Mouse (Mus musculus) liver, embryonic 14.5 days (tissue): ENCODE data around the gene Bmp5. TPM values are rescaled to one million over a fixed set of nuclear protein-coding genes. Genes with fewer than 3 reads are reported as not detected.
"Not testable (repeated sequence)": the region's sequence is repeated elsewhere in the genome, so short reads cannot be mapped to it uniquely, and the experiment has no call there.

Experiments used
- ATAC-seq: fragments of 200-750 bp; cut with Nextera tagmentation; 2 replicates; pipeline ENCODE4 v1.8.0; 2017; ENCODE audit warnings: moderate number of reproducible peaks, mild to moderate bottlenecking, moderate library complexity; ENCODE audit not compliant: insufficient read depth
- DNase-seq, 3 experiments: peaks; one replicate each; pipeline ENCODE4 v3.0.0-alpha.2; 2012 to 2013; ENCODE audit warnings: low read depth in 3 of 3, low spot score in 3 of 3
- H3K27ac ChIP-seq: fragments of 300-500 bp; sonication (generic); 2 replicates; pipeline ENCODE4 v1.5.1; 2014; ENCODE audit warnings: moderate library complexity, mild to moderate bottlenecking, control low read depth, inconsistent platforms
- H3K27me3 ChIP-seq: fragments of 300-500 bp; sonication (generic); 2 replicates; pipeline ENCODE4 v1.6.1; 2014; ENCODE audit warnings: mild to moderate bottlenecking, low read length, moderate library complexity; ENCODE audit not compliant: control insufficient read depth, insufficient read depth
- H3K36me3 ChIP-seq: fragments of 300-500 bp; sonication (generic); replicated peaks from 2 replicates; pipeline ENCODE4 v1.6.1; 2014; ENCODE audit warnings: low read depth; ENCODE audit not compliant: control insufficient read depth, insufficient read depth
- H3K4me1 ChIP-seq, 2 experiments: fragments of 200-500 bp in 1 of 2; fragments of 300-500 bp in 1 of 2; sonication (generic) in 1 of 2; replicated peaks; 2 replicates each; pipeline ENCODE4 v1.6.1; 2012 to 2014; ENCODE audit warnings: antibody characterized with exemption in 1 of 2, inconsistent platforms in 1 of 2, low read length in 1 of 2; ENCODE audit not compliant: control insufficient read depth in 2 of 2, insufficient read depth in 2 of 2
- H3K4me2 ChIP-seq: fragments of 300-500 bp; sonication (generic); 2 replicates; pipeline ENCODE4 v1.6.1; 2014; ENCODE audit warnings: low read depth, mild to moderate bottlenecking, control low read depth, moderate library complexity
- H3K4me3 ChIP-seq, 2 experiments: fragments of 200-500 bp in 1 of 2; fragments of 300-500 bp in 1 of 2; sonication (generic) in 1 of 2; 2 replicates each; pipeline ENCODE4 v1.5.1; 2012 to 2014; ENCODE audit warnings: low read depth in 2 of 2, low read length in 2 of 2, mild to moderate bottlenecking in 2 of 2, control low read depth in 1 of 2, inconsistent platforms in 1 of 2, moderate library complexity in 1 of 2; ENCODE audit not compliant: insufficient read depth in 1 of 2
- H3K9ac ChIP-seq: fragments of 300-500 bp; sonication (generic); replicated peaks from 2 replicates; pipeline ENCODE4 v1.6.1; 2014; ENCODE audit warnings: mild to moderate bottlenecking, control low read depth, moderate library complexity
- H3K9me3 ChIP-seq: fragments of 300-500 bp; sonication (generic); 2 replicates; pipeline ENCODE4 v1.6.1; 2016; ENCODE audit warnings: low read length, mixed read lengths; ENCODE audit not compliant: control insufficient read depth
- CTCF ChIP-seq: IDR thresholded peaks from 2 replicates; pipeline ENCODE4 v1.5.1; 2016; ENCODE audit warnings: antibody characterized with exemption, low read depth, control low read depth
- EP300 ChIP-seq: IDR thresholded peaks from 2 replicates; pipeline ENCODE4 v1.6.1; 2016; ENCODE audit warnings: antibody characterized with exemption, low read depth
- WGBS: fragments of 180-500 bp; shearing (Covaris S2); extraction: QIAGEN DNeasy Blood & Tissue Kit; methylation state at CpG from one replicate; pipeline ENCODE4 v1.1.7; 2014; ENCODE audit not compliant: insufficient replicate concordance; 5-methylcytosine and 5-hydroxymethylcytosine counted together
- polyA plus RNA-seq, 2 experiments: library from polyadenylated mRNA; depleted of rRNA in 1 of 2; stranded (reverse) in 1 of 2; unstranded in 1 of 2; fragments of >200 nt; fragmentation: Nextera tagmentation in 1 of 2; extraction: Ambion mirVana in 1 of 2; gene quantifications; 2 replicates each; pipeline versions ENCODE4 v1.2.1 to v1.2.3; 2012 to 2014

The Bmp5 gene
- polyA plus RNA-seq, 2 experiments, result 1.2 to 1.7 TPM

- H3K27me3 ChIP-seq, result no peaks in the 10 kb centered on the region
- WGBS, result 60% methylated on average over 6 of the region's 6 CpGs
- ATAC-seq, result no peak
- H3K9me3 ChIP-seq, result no peaks in the 10 kb centered on the region
- no peak overlapping the region for H3K4me3 ChIP-seq
- no peak overlapping the region for H3K27ac ChIP-seq
- no peaks in the 10 kb centered on the region for H3K4me1 ChIP-seq
- H3K9ac ChIP-seq, result no peak overlapping the region
- TF ChIP-seq CTCF (no peak), EP300 (no peak)
- no peak for DNase-seq
- no peaks in the 10 kb centered on the region for H3K36me3 ChIP-seq
- no peak overlapping the region for H3K4me2 ChIP-seq
These were observed 29.8 kb downstream of the Bmp5 start for GRCm38 (mm10) chr9:75804940-75805339.

DNA sequence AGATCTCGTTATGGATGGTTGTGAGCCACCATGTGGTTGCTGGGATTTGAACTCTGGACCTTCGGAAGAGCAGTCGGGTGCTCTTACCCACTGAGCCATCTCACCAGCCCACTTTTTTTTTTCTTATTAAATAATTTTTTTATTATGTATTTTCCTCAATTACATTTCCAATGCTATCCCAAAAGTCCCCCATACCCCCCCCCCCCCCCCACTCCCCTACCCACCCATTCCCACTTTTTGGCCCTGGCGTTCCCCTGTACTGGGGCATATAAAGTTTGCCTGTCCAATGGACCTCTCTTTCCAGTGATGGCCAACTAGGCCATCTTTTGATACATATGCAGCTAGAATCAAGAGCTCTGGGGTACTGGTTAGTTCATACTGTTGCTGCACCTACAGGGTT lies 33.0 kb downstream of the Bmp5 start:
- not testable (repeated sequence) for H3K4me1 ChIP-seq, H3K4me3 ChIP-seq, H3K27me3 ChIP-seq, H3K36me3 ChIP-seq, H3K4me2 ChIP-seq, DNase-seq, H3K9me3 ChIP-seq, H3K27ac ChIP-seq, H3K9ac ChIP-seq, ATAC-seq
- WGBS, result 57% methylated on average over 3 of the region's 4 CpGs

DNA sequence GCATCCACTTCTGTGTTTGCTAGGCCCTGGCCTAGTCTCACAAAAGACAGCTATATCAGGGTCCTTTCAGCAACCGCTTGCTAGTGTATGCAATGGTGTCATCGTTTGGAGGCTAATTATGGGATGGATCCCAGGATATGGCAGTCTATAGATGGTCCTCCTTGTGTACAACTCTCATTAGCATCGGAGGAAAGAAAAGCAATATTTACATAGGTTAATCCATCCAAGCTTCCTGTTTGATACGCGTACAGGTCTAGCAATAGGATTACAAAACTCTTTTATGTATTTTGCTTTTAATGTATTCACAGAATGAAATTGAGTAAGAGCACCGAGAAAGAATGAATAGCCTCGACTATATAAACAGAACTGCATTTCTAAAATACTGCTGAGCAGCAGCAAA lies 33.5 kb downstream of the Bmp5 start:
- 75% methylated on average over 7 of the region's 7 CpGs for WGBS
- Histone ChIP-seq H3K27ac (no peak overlapping the region), H3K36me3 (no peaks in the 10 kb centered on the region), H3K4me1 (no peaks in the 10 kb centered on the region), H3K9ac (no peak overlapping the region), H3K4me3 (no peak overlapping the region), H3K9me3 (no peaks in the 10 kb centered on the region), H3K4me2 (no peak overlapping the region), H3K27me3 (no peaks in the 10 kb centered on the region)
- no peak for TF ChIP-seq EP300
- no peak for TF ChIP-seq CTCF
- ATAC-seq (no peak), DNase-seq (no peak)

- ATAC-seq (no peak), DNase-seq (no peak)
- Histone ChIP-seq H3K4me1 (no peaks in the 10 kb centered on the region), H3K9ac (no peak overlapping the region), H3K4me2 (no peak overlapping the region), H3K4me3 (no peak overlapping the region), H3K36me3 (no peaks in the 10 kb centered on the region), H3K27ac (no peak overlapping the region), H3K9me3 (no peaks in the 10 kb centered on the region), H3K27me3 (no peaks in the 10 kb centered on the region)
- 71% methylated on average over 1 of the region's 1 CpGs for WGBS
- TF ChIP-seq EP300 (no peak), CTCF (no peak)
These were observed 40.0 kb downstream of the Bmp5 start for GRCm38 (mm10) chr9:75815161-75815560.

- no peaks in the 10 kb centered on the region for H3K36me3 ChIP-seq
- no peak overlapping the region for H3K4me2 ChIP-seq
- ATAC-seq, result no peak
- H3K9ac ChIP-seq, result no peak overlapping the region
- H3K9me3 ChIP-seq, result no peaks in the 10 kb centered on the region
- WGBS, result 66% methylated on average over 5 of the region's 5 CpGs
- H3K27ac ChIP-seq, result no peak overlapping the region
- H3K4me1 ChIP-seq, result no peaks in the 10 kb centered on the region
- no peaks in the 10 kb centered on the region for H3K27me3 ChIP-seq
- H3K4me3 ChIP-seq, result no peak overlapping the region
- no peak for DNase-seq
- TF ChIP-seq EP300, result no peak
- no peak for TF ChIP-seq CTCF
These were observed 43.2 kb downstream of the Bmp5 start for GRCm38 (mm10) chr9:75818400-75818799.

DNA sequence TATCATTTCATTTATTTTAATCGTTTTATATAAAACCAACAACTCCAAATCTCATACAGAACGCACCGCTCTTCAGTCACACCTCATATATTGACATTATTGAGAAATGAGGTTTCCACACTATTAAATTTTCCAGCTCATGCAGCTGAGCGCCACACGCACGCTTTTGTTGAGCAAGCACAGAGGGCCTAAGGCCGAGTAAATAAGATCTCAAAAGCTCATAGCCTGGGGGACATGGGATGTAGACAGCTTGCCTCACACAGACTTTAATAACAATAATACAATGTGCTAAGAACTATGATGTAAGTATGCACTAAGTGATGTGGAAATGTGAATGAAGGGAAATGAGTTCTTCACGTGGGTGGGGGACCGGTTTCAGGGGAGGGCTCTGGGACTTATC lies 57.3 kb downstream of the Bmp5 start:
- Histone ChIP-seq H3K4me3 (no peak overlapping the region), H3K4me1 (no peaks in the 10 kb centered on the region), H3K9me3 (no peaks in the 10 kb centered on the region), H3K27ac (no peak overlapping the region), H3K9ac (no peak overlapping the region), H3K36me3 (no peaks in the 10 kb centered on the region), H3K4me2 (no peak overlapping the region), H3K27me3 (no peaks in the 10 kb centered on the region)
- TF ChIP-seq EP300, result no peak
- TF ChIP-seq CTCF, result no peak
- ATAC-seq (no peak), DNase-seq (no peak)
- WGBS, result 69% methylated on average over 9 of the region's 9 CpGs
